Mouse (Mus musculus): Measurements from ENCODE around the gene Rtl10. TPM values are rescaled to one million over a fixed set of nuclear protein-coding genes. Genes with fewer than 3 reads are reported as not detected.
"Not testable (repeated sequence)": the region's sequence is repeated elsewhere in the genome, so short reads cannot be mapped to it uniquely, and the experiment has no call there.

Rtl10 gene
- total RNA-seq, 2 experiments from 2014 or later, result 3.6 to 4.6 TPM

- intact Hi-C loops (cut with DNase I), result no loop called here
- no peak for DNase-seq
Observed at GRCm38 (mm10) chr16:18480933-18481485, 17.7 kb upstream of the Rtl10 start.

DNA sequence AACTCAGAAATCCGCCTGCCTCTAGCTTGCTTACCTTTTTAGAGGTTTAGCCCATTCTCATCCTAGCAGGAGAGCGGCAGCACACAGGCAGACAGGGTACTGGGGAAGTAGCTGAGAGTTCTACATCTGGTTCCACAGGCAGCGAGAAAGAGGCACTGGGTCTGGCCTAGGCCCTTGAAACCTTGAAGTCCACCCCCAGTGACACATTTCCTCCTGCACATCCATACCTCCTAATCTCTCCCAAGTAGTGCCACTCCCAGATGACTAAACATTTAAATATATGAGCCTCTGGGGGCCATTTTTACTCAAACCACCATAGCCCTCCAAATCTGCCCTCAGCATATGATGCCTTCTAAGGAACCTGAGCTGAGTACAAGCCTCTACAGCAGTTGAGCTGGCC lies 16.3 kb upstream of the Rtl10 start:
- intact Hi-C loops (cut with DNase I), result no loop called here
- DNase-seq, result no peak

GRCm38 (mm10) chr16:18483839-18484238 lies 14.9 kb upstream of the Rtl10 start:
- intact Hi-C loops (cut with DNase I), result no loop called here
- no peak for DNase-seq

GRCm38 (mm10) chr16:18484386-18484785 lies 14.3 kb upstream of the Rtl10 start:
- intact Hi-C loops (cut with DNase I), result no loop called here

DNA sequence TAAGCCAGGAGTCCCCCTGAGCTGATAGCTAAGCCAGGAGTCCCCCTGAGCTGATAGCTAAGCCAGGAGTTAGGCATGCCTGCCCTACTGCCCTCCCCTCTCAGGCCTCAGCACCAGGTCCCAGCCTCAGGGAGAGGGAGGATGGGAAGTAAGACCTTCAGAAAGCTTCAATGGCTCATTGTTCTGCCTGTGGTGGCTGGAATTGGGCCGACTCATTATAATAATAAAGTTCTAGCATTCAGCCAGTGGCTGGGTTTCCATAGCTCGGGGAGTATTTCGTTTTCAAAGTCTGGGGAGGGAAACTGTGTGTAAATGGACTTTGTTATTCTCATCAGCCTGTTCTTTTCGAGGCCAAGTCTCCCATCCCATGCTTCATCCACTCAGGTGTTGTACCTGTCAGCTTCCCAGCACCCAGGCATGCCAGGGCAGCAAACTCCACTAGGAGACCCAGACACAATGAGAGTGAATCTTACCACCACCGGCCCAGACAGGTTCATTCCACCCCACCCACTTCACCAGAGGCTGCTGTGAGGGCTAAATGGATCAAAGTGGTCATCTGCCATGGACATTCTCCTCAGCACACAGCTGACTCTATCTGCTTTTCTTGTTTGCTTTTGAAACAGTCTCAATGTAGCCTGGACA lies 13.8 kb upstream of the Rtl10 start:
- DNase-seq, result no peak
- intact Hi-C loops (cut with DNase I), result no loop called here

More at GRCm38 (mm10) chr16:18484386-18484785, 14.3 kb upstream of the Rtl10 start:
- DNase-seq, result no peak

GRCm38 (mm10) chr16:18486126-18486525 lies 12.6 kb upstream of the Rtl10 start:
- no peak for DNase-seq

DNA sequence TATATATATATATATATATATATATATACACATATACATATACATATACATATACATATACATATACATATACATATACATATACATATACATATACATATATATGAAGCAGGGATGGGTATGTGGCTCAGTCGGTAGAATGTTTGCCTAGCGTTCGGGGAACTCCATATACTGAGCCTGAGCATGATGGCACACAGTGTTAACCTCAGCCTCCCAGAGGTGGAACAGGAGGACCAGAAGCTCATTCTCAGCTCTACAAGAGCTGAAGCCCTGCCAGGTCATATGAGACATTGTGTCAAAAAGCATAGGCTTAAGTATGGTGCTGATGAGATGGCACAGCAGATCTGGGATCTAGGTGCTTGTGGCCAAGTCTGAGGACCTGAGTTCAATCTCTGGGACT lies 8.4 kb upstream of the Rtl10 start:
- DNase-seq, result no peak

More at GRCm38 (mm10) chr16:18486126-18486525, 12.6 kb upstream of the Rtl10 start:
- intact Hi-C loops (cut with DNase I), result no loop called here

DNA sequence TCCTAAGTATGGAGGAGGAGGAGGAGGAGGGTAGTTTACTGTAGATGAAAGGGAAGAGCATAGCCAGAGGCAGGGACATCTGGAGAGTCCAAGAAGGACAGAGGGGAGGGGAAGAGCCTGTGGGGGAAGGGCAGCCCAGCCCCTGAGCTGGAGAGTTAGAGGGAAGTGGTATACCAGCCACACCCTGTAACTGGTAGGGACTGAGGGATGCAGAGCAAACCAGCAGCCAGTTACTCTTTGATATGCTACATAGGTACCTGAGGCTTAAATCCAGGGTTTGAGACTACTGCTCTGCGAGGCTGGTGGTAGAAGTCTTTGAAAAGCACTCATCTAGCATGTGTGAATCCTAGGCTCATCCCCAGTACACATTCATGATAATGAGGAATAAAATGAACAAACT lies 7.8 kb upstream of the Rtl10 start:
- intact Hi-C loops (cut with DNase I), result no loop called here
- DNase-seq, result no peak

More for the DNA sequence above, 8.4 kb upstream of the Rtl10 start:
- intact Hi-C loops (cut with DNase I), result no loop called here

GRCm38 (mm10) chr16:18497865-18498515 lies 711 bp upstream of the Rtl10 start:
- DNase-seq, result no peak
- intact Hi-C loops (cut with DNase I), result loop anchor here (2.0 kb wide), 1 partner anchor 53 kb away; no protein-coding TSS in a partner anchor

GRCm38 (mm10) chr16:18498996-18499395 lies 295 bp downstream of the Rtl10 start:
- DNase-seq, result no peak
- intact Hi-C loops (cut with DNase I), result loop anchor here (2.0 kb wide), 1 partner anchor 54 kb away; no protein-coding TSS in a partner anchor

GRCm38 (mm10) chr16:18501531-18501930 lies 2.8 kb downstream of the Rtl10 start:
- intact Hi-C loops (cut with DNase I), result no loop called here
- no peak for DNase-seq

- DNase-seq, result no peak
- intact Hi-C loops (cut with DNase I), result no loop called here
Observed at GRCm38 (mm10) chr16:18503566-18504342, 5.1 kb downstream of the Rtl10 start.

- no peak for DNase-seq
- intact Hi-C loops (cut with DNase I), result no loop called here
Observed at GRCm38 (mm10) chr16:18506524-18507199, 8.0 kb downstream of the Rtl10 start.

GRCm38 (mm10) chr16:18507200-18507549 lies 8.5 kb downstream of the Rtl10 start:
- DNase-seq, result no peak
- intact Hi-C loops (cut with DNase I), result no loop called here

DNA sequence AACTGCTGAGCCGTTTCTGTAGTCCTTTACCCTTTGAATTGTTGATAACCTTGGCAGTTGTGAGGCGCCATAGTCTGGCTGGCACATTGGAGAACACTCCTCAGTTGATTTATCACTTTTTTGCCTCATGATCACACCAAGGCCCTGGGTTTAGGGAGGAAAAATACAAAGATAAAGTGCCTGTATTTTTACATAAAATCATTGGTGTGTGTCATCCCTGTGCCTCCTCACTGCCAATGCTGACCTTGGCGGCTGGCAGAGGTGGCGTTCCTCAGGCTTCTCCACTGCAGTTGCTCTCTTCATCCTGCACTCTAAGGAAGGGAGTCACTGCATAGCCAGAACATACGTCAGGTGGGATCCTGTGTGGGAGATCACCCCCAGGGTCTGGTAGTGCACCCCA lies 13.0 kb downstream of the Rtl10 start:
- intact Hi-C loops (cut with DNase I), result no loop called here
- DNase-seq, result no peak

GRCm38 (mm10) chr16:18513508-18513907 lies 14.8 kb downstream of the Rtl10 start:
- intact Hi-C loops (cut with DNase I), result no loop called here
- DNase-seq, result no peak

GRCm38 (mm10) chr16:18518091-18518490 lies 19.4 kb downstream of the Rtl10 start:
- no peak for DNase-seq
- intact Hi-C loops (cut with DNase I), result no loop called here

GRCm38 (mm10) chr16:18523563-18524245 lies 25.0 kb downstream of the Rtl10 start:
- DNase-seq, result peak; percentile 43 to 45
- intact Hi-C loops (cut with DNase I), result no loop called here

GRCm38 (mm10) chr16:18528656-18529055 lies 30.0 kb downstream of the Rtl10 start:
- intact Hi-C loops (cut with DNase I), result no loop called here
- no peak for DNase-seq

DNA sequence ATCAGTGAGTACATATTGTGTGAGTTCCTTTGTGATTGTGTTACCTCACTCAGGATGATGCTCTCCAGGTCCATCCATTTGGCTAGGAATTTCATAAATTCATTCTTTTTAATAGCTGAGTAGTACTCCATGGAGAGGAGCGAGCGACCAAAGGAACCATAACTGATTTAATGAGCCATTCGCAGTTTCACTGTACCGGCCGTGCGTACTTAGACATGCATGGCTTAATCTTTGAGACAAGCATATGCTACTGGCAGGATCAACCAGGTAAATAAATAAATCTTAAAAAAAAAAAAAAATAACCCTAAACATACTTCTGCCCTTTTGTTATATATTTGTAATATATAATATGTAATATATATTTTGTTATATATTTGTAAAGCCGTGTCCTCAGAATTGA lies 34.4 kb downstream of the Rtl10 start:
- intact Hi-C loops (cut with DNase I); DNase-seq: not testable (repeated sequence)

All from heart, postnatal 36 days (tissue).